Mouse (Mus musculus) G1E (cell line): ENCODE data around the gene Fam170b.

Source experiments
- GATA1 ChIP-seq: IDR thresholded peaks from 2 replicates; pipeline ENCODE4 v1.6.1; 2012; ENCODE audit warnings: borderline replicate concordance, low read length, inconsistent platforms, mixed read lengths
- TAL1 ChIP-seq: conservative IDR thresholded peaks from 2 replicates; pipeline ENCODE4 v1.6.1; 2012; ENCODE audit warnings: low read depth, low read length, inconsistent platforms, mixed read lengths

- TF ChIP-seq TAL1 (no peak), GATA1 (no peak)
These were observed 47.9 kb downstream of the Fam170b start for GRCm38 (mm10) chr14:32881693-32882092.
